Mouse (Mus musculus) G1E (cell line): ENCODE results near the gene Gimap1.

ENCODE experiments used
- CTCF ChIP-seq: IDR thresholded peaks from 2 replicates; pipeline ENCODE4 v1.5.1; 2012; ENCODE audit warnings: low read depth, low read length, inconsistent platforms, mixed read lengths
- GATA1 ChIP-seq: IDR thresholded peaks from 2 replicates; pipeline ENCODE4 v1.6.1; 2012; ENCODE audit warnings: borderline replicate concordance, low read length, inconsistent platforms, mixed read lengths
- GATA2 ChIP-seq: IDR thresholded peaks from 2 replicates; pipeline ENCODE4 v1.6.1; 2012; ENCODE audit warnings: low read depth, low read length, inconsistent platforms, borderline replicate concordance
- POLR2AphosphoS5 ChIP-seq: IDR thresholded peaks from 2 replicates; pipeline ENCODE4 v1.6.1; 2012; ENCODE audit warnings: low read depth, low read length, inconsistent platforms; ENCODE audit not compliant: insufficient replicate concordance
- TAL1 ChIP-seq: conservative IDR thresholded peaks from 2 replicates; pipeline ENCODE4 v1.6.1; 2012; ENCODE audit warnings: low read depth, low read length, inconsistent platforms, mixed read lengths

DNA sequence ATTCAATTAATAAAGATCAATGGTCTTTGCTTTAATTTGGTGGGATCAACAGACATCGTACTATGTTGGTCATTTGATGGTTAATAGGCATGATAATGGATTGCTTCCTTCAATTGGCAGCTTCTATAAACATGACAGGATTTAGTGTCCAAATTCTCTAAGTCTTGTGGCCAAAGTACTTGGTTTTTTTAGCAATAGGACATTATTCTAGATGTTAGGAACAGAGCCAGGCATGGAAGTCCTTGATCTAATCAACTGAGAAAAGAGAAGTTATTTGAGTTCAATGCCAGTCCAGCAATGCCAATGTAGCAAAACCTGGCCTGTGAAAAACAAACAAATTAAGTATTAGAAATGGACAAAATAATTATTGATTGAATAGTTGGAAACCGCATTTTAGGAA lies 46.7 kb downstream of the Gimap1 start:
- TF ChIP-seq CTCF (no peak), GATA1 (no peak), GATA2 (no peak), POLR2AphosphoS5 (no peak), TAL1 (no peak)
